Mouse (Mus musculus): ENCODE data around the gene Herc3. TPM values are rescaled to one million over a fixed set of nuclear protein-coding genes. Genes with fewer than 3 reads are reported as not detected.

Herc3 gene
- polyA plus RNA-seq, 1 experiment from 2014 or later = 9.8 TPM

GRCm38 (mm10) chr6:58846850-58847692 lies 15.8 kb downstream of the Herc3 start:
- H3K36me3 ChIP-seq (ENCODE audit: control insufficient read depth, insufficient read depth, low read length) = no peaks in the 10 kb centered on the region
- H3K9ac ChIP-seq (ENCODE audit: low read length) = no peak overlapping the region
- H3K9me3 ChIP-seq (ENCODE audit: control insufficient read depth, low read length) = no peaks in the 10 kb centered on the region
- H3K4me3 ChIP-seq (ENCODE audit: low read depth, low read length) = no peak overlapping the region
- DNase-seq (ENCODE audit: low spot score) (peak; percentile 59), ATAC-seq (replicated peaks; ENCODE audit: low FRiP score, low TSS enrichment, low read depth) (peak; percentile 76)
- no peaks in the 10 kb centered on the region for H3K27me3 ChIP-seq (replicated peaks; ENCODE audit: control insufficient read depth, insufficient read depth, low read length)
- WGBS = 83% methylated on average over 9 of the region's 9 CpGs
- no peaks in the 10 kb centered on the region for H3K4me1 ChIP-seq (replicated peaks; ENCODE audit: control insufficient read depth, insufficient read depth, low read length)
- H3K27ac ChIP-seq (ENCODE audit: low read depth) = no peak overlapping the region
- no peak overlapping the region for H3K4me2 ChIP-seq (ENCODE audit: low read length)

GRCm38 (mm10) chr6:58847836-58848235 lies 16.6 kb downstream of the Herc3 start:
- H3K4me2 ChIP-seq (ENCODE audit: low read length) = no peak overlapping the region
- no peak for ATAC-seq (replicated peaks; ENCODE audit: low FRiP score, low TSS enrichment, low read depth)
- H3K4me3 ChIP-seq (ENCODE audit: low read depth, low read length) = no peak overlapping the region
- no peaks in the 10 kb centered on the region for H3K9me3 ChIP-seq (ENCODE audit: control insufficient read depth, low read length)
- H3K9ac ChIP-seq (ENCODE audit: low read length) = no peak overlapping the region
- H3K36me3 ChIP-seq (ENCODE audit: control insufficient read depth, insufficient read depth, low read length) = no peaks in the 10 kb centered on the region
- no peaks in the 10 kb centered on the region for H3K4me1 ChIP-seq (replicated peaks; ENCODE audit: control insufficient read depth, insufficient read depth, low read length)
- no peaks in the 10 kb centered on the region for H3K27me3 ChIP-seq (replicated peaks; ENCODE audit: control insufficient read depth, insufficient read depth, low read length)
- H3K27ac ChIP-seq (ENCODE audit: low read depth) = no peak overlapping the region
- no peak for DNase-seq (ENCODE audit: low spot score)
- WGBS = 87% methylated on average over 5 of the region's 5 CpGs

GRCm38 (mm10) chr6:58849356-58849755 lies 18.1 kb downstream of the Herc3 start:
- WGBS = 62% methylated on average over 5 of the region's 5 CpGs
- H3K4me3 ChIP-seq (ENCODE audit: low read depth, low read length) = no peak overlapping the region
- no peaks in the 10 kb centered on the region for H3K36me3 ChIP-seq (ENCODE audit: control insufficient read depth, insufficient read depth, low read length)
- no peak overlapping the region for H3K27ac ChIP-seq (ENCODE audit: low read depth)
- H3K4me1 ChIP-seq (replicated peaks; ENCODE audit: control insufficient read depth, insufficient read depth, low read length) = no peaks in the 10 kb centered on the region
- DNase-seq (ENCODE audit: low spot score) = no peak
- ATAC-seq (replicated peaks; ENCODE audit: low FRiP score, low TSS enrichment, low read depth) = no peak
- H3K4me2 ChIP-seq (ENCODE audit: low read length) = no peak overlapping the region
- no peak overlapping the region for H3K9ac ChIP-seq (ENCODE audit: low read length)
- no peaks in the 10 kb centered on the region for H3K9me3 ChIP-seq (ENCODE audit: control insufficient read depth, low read length)
- H3K27me3 ChIP-seq (replicated peaks; ENCODE audit: control insufficient read depth, insufficient read depth, low read length) = no peaks in the 10 kb centered on the region

GRCm38 (mm10) chr6:58855676-58856367 lies 24.6 kb downstream of the Herc3 start:
- no peak for DNase-seq (ENCODE audit: low spot score)
- Histone ChIP-seq H3K4me2 (ENCODE audit: low read length) (no peak overlapping the region), H3K27me3 (replicated peaks; ENCODE audit: control insufficient read depth, insufficient read depth, low read length) (no peaks in the 10 kb centered on the region), H3K27ac (ENCODE audit: low read depth) (no peak overlapping the region), H3K4me1 (replicated peaks; ENCODE audit: control insufficient read depth, insufficient read depth, low read length) (no peaks in the 10 kb centered on the region), H3K4me3 (ENCODE audit: low read depth, low read length) (no peak overlapping the region), H3K9me3 (ENCODE audit: control insufficient read depth, low read length) (no peaks in the 10 kb centered on the region), H3K9ac (ENCODE audit: low read length) (no peak overlapping the region), H3K36me3 (ENCODE audit: control insufficient read depth, insufficient read depth, low read length) (no peaks in the 10 kb centered on the region)
- no peak for ATAC-seq (replicated peaks; ENCODE audit: low FRiP score, low TSS enrichment, low read depth)
- 80% methylated on average over 10 of the region's 10 CpGs for WGBS

GRCm38 (mm10) chr6:58856494-58856893 lies 25.2 kb downstream of the Herc3 start:
- Histone ChIP-seq H3K4me3 (ENCODE audit: low read depth, low read length) (no peak overlapping the region), H3K9me3 (ENCODE audit: control insufficient read depth, low read length) (no peaks in the 10 kb centered on the region), H3K27me3 (replicated peaks; ENCODE audit: control insufficient read depth, insufficient read depth, low read length) (no peaks in the 10 kb centered on the region), H3K4me1 (replicated peaks; ENCODE audit: control insufficient read depth, insufficient read depth, low read length) (no peaks in the 10 kb centered on the region), H3K9ac (ENCODE audit: low read length) (no peak overlapping the region), H3K4me2 (ENCODE audit: low read length) (no peak overlapping the region), H3K36me3 (ENCODE audit: control insufficient read depth, insufficient read depth, low read length) (no peaks in the 10 kb centered on the region), H3K27ac (ENCODE audit: low read depth) (no peak overlapping the region)
- no peak for ATAC-seq (replicated peaks; ENCODE audit: low FRiP score, low TSS enrichment, low read depth)
- no peak for DNase-seq (ENCODE audit: low spot score)
- 59% methylated on average over 2 of the region's 2 CpGs for WGBS

GRCm38 (mm10) chr6:58859517-58859916 lies 28.3 kb downstream of the Herc3 start:
- Histone ChIP-seq H3K27ac (ENCODE audit: low read depth) (no peak overlapping the region), H3K9ac (ENCODE audit: low read length) (no peak overlapping the region), H3K4me1 (replicated peaks; ENCODE audit: control insufficient read depth, insufficient read depth, low read length) (no peaks in the 10 kb centered on the region), H3K4me2 (ENCODE audit: low read length) (no peak overlapping the region), H3K9me3 (ENCODE audit: control insufficient read depth, low read length) (no peaks in the 10 kb centered on the region), H3K36me3 (ENCODE audit: control insufficient read depth, insufficient read depth, low read length) (no peaks in the 10 kb centered on the region), H3K4me3 (ENCODE audit: low read depth, low read length) (no peak overlapping the region), H3K27me3 (replicated peaks; ENCODE audit: control insufficient read depth, insufficient read depth, low read length) (no peaks in the 10 kb centered on the region)
- WGBS = 89% methylated on average over 4 of the region's 4 CpGs
- no peak for ATAC-seq (replicated peaks; ENCODE audit: low FRiP score, low TSS enrichment, low read depth)
- no peak for DNase-seq (ENCODE audit: low spot score)

GRCm38 (mm10) chr6:58862446-58862993 lies 31.3 kb downstream of the Herc3 start:
- 71% methylated on average over 9 of the region's 9 CpGs for WGBS
- Histone ChIP-seq H3K27ac (ENCODE audit: low read depth) (no peak overlapping the region), H3K4me3 (ENCODE audit: low read depth, low read length) (no peak overlapping the region), H3K4me2 (ENCODE audit: low read length) (no peak overlapping the region), H3K9ac (ENCODE audit: low read length) (no peak overlapping the region), H3K9me3 (ENCODE audit: control insufficient read depth, low read length) (no peaks in the 10 kb centered on the region), H3K27me3 (replicated peaks; ENCODE audit: control insufficient read depth, insufficient read depth, low read length) (no peaks in the 10 kb centered on the region), H3K4me1 (replicated peaks; ENCODE audit: control insufficient read depth, insufficient read depth, low read length) (no peaks in the 10 kb centered on the region), H3K36me3 (ENCODE audit: control insufficient read depth, insufficient read depth, low read length) (no peaks in the 10 kb centered on the region)
- no peak for ATAC-seq (replicated peaks; ENCODE audit: low FRiP score, low TSS enrichment, low read depth)
- no peak for DNase-seq (ENCODE audit: low spot score)

GRCm38 (mm10) chr6:58863631-58864235 lies 32.5 kb downstream of the Herc3 start:
- no peaks in the 10 kb centered on the region for H3K9me3 ChIP-seq (ENCODE audit: control insufficient read depth, low read length)
- 89% methylated on average over 4 of the region's 4 CpGs for WGBS
- no peaks in the 10 kb centered on the region for H3K4me1 ChIP-seq (replicated peaks; ENCODE audit: control insufficient read depth, insufficient read depth, low read length)
- no peak overlapping the region for H3K4me2 ChIP-seq (ENCODE audit: low read length)
- no peak overlapping the region for H3K4me3 ChIP-seq (ENCODE audit: low read depth, low read length)
- no peak overlapping the region for H3K9ac ChIP-seq (ENCODE audit: low read length)
- H3K27ac ChIP-seq (ENCODE audit: low read depth) = no peak overlapping the region
- ATAC-seq (replicated peaks; ENCODE audit: low FRiP score, low TSS enrichment, low read depth) (no peak), DNase-seq (ENCODE audit: low spot score) (no peak)
- no peaks in the 10 kb centered on the region for H3K27me3 ChIP-seq (replicated peaks; ENCODE audit: control insufficient read depth, insufficient read depth, low read length)
- H3K36me3 ChIP-seq (ENCODE audit: control insufficient read depth, insufficient read depth, low read length) = no peaks in the 10 kb centered on the region

Measured in intestine, embryonic 14.5 days (tissue).